Mouse (Mus musculus) forebrain, embryonic 10.5 days (tissue): ENCODE results near the gene Ptprf. TPM values are rescaled to one million over a fixed set of nuclear protein-coding genes. Genes with fewer than 3 reads are reported as not detected.

Source experiments
- DNase-seq: peaks from one replicate; pipeline ENCODE4 v3.0.0-alpha.2; 2017; ENCODE audit warnings: low spot score; ENCODE audit errors: extremely low spot score
- H3K27ac ChIP-seq: fragments of 300-500 bp; sonication (generic); 2 replicates; pipeline ENCODE4 v1.5.1; 2016; ENCODE audit warnings: mild to moderate bottlenecking
- H3K27me3 ChIP-seq: fragments of 300-500 bp; sonication (generic); 2 replicates; pipeline ENCODE4 v1.6.1; 2016; ENCODE audit warnings: mild to moderate bottlenecking; ENCODE audit not compliant: poor library complexity, severe bottlenecking
- H3K36me3 ChIP-seq: fragments of 300-500 bp; sonication (generic); replicated peaks from 2 replicates; pipeline ENCODE4 v1.6.1; 2016; ENCODE audit warnings: mild to moderate bottlenecking, moderate library complexity
- H3K4me1 ChIP-seq: fragments of 300-500 bp; sonication (generic); 2 replicates; pipeline ENCODE4 v1.6.1; 2016
- H3K4me3 ChIP-seq: fragments of 300-500 bp; sonication (generic); 2 replicates; pipeline ENCODE4 v1.5.1; 2016; ENCODE audit warnings: mild to moderate bottlenecking, moderate library complexity
- H3K9me3 ChIP-seq: fragments of 300-500 bp; sonication (generic); 2 replicates; pipeline ENCODE4 v1.6.1; 2016; ENCODE audit warnings: mild to moderate bottlenecking, moderate library complexity
- WGBS: fragments of 180-500 bp; shearing (Covaris S2); methylation state at CpG from one replicate; pipeline ENCODE4 v1.1.7; 2016; 5-methylcytosine and 5-hydroxymethylcytosine counted together
- polyA plus RNA-seq: library from polyadenylated mRNA; unstranded; fragments of >200 nt; fragmentation: Nextera tagmentation; extraction: Ambion mirVana; gene quantifications from 2 replicates; pipeline ENCODE4 v1.2.1, GENCODE M21; 2016

Ptprf gene
- polyA plus RNA-seq, 1 experiment from 2014 or later, result 102 TPM

DNA sequence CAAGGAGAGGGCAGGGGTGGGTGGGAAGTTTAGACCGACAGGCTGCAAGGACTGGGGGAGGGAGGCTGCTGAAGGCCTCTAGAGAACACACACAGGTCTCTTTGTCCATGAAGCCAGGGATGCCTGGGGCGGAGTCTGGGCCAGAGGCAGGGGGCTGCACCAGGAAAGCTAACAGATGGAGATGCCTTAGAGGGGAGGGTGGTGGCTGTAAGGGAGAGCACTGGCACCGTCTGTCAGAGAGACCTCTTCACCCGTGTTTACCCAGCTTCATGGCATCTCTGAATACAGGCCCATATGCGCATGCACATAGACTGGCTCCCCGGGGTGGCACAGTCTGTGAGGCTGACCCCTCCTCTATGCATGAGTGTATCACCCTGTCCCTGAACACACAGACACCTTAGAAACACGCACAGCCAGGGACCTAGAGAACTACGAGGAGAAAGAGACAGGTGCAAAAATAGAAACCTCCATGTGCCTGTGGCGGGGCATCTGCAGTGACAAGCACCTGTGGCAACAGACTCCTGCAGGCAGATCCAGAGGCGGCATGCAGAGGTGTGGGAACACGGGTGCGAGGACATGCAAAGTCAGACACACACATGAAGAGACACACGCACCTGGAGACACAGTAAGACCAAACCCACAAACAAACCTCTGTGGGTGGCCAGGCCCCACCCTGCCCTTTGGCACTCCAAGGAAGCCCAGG lies 29.3 kb downstream of the Ptprf start:
- Histone ChIP-seq H3K9me3 (no peaks in the 10 kb centered on the region), H3K27ac (peak overlapping the region; percentile 86), H3K27me3 (no peaks in the 10 kb centered on the region), H3K4me1 (peaks cover 69% of the 10 kb centered on the region), H3K36me3 (peaks cover 82% of the 10 kb centered on the region), H3K4me3 (peak overlapping the region; percentile 61)
- DNase-seq, result peak; percentile 52
- WGBS, result 46% methylated on average over 13 of the region's 13 CpGs

DNA sequence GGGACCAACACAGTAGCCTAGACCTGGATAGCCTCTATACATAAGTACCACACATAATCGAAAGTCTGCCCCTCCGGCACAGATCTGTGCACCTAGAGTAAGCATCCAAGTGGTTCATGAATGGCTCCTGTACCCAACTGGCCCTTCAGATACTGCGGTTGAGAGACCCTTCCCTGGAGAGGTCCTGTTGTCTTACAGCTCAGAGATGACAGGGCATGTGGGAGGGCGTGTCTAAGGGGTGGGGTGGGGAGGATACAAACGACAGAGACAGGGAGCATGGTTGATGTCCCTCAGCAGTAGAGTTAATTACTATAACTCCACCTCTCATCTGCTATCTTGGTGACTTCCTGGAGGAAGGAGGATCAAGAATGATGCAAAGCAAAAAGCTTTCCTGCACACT lies 29.9 kb downstream of the Ptprf start:
- Histone ChIP-seq H3K4me3 (peak overlapping the region; percentile 61), H3K4me1 (peaks cover 68% of the 10 kb centered on the region), H3K9me3 (no peaks in the 10 kb centered on the region), H3K27ac (peak overlapping the region; percentile 86), H3K27me3 (no peaks in the 10 kb centered on the region), H3K36me3 (peaks cover 82% of the 10 kb centered on the region)
- WGBS, result 30% methylated on average over 5 of the region's 5 CpGs
- DNase-seq, result no peak

DNA sequence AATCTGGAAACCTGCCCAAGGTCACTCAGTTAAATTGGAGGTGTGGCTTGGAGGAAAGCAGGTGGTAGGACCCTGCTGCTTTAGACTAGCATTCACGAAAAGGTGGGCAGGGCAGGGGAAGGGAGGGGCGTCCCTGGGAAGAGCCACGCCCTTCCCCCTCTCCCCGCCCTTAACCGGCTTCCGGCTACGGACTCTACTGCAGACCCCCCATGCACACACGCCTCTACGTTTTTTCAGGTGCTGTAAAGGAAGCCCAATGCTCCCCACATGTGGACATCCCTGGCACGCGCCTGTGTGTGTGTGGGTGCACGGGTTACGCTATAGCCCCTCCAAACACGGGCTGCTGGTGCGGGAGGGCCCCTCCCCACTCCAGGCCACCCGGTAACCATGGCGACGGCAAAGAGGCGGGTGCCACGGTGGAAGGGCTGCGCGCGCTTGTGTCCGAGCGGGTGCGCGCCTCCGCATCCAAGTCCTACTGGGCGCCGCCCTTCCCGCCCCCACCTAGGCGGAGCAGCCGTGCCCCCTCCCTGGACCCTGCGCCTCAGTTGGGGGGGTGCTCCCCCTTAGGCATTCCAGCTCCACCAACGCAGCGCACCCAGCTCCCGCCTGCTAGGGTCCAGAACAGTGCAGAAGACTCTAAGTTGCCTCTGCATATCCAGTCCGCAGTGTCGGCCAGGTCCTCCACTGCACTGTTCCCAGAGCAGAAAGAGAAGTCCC lies 30.5 kb downstream of the Ptprf start:
- peak; percentile 76 for DNase-seq
- H3K4me3 ChIP-seq, result peak overlapping the region; percentile 61
- H3K27me3 ChIP-seq, result no peaks in the 10 kb centered on the region
- H3K36me3 ChIP-seq, result peaks cover 82% of the 10 kb centered on the region
- H3K9me3 ChIP-seq, result no peaks in the 10 kb centered on the region
- H3K4me1 ChIP-seq, result peaks cover 68% of the 10 kb centered on the region
- peak overlapping the region; percentile 86 for H3K27ac ChIP-seq
- under 1% methylated on average over 39 of the region's 39 CpGs for WGBS

DNA sequence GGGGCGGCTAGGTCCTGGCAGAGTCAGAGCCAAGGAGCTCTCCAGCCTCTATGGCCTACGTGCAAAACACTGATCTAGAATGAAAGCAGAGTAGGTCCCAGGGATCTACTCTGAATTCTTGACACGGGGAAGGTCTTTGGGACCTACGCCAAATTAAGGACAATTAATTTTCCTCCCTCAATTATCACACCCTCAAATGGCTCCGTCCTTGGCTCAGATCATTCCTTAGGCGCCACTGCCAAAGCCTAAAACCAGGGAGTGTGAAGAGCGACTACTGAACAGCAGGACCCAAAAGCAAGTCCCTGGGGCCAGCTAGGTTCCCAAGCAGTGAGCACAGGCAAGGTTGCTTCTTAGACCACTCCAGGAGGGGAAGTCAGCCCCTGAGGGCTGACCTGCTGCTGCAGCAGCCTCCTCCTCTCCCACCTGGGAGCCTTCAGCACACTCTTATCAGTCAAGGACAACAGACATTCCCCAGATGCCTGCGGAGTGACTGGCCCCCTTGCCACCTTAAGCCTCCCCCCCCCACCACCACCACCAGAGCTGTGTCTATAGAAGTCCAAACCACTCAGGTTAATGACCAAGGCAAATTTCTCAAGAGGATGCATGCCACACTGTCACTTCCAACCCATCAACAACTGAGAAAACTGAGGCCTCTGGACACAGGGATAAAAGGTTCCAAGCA lies 31.3 kb downstream of the Ptprf start:
- WGBS, result 88% methylated on average over 8 of the region's 8 CpGs
- peaks cover 82% of the 10 kb centered on the region for H3K36me3 ChIP-seq
- H3K9me3 ChIP-seq, result no peaks in the 10 kb centered on the region
- H3K4me3 ChIP-seq, result peak overlapping the region; percentile 61; the same call in 1 of the 2 replicates
- no peaks in the 10 kb centered on the region for H3K27me3 ChIP-seq
- H3K4me1 ChIP-seq, result peaks cover 61% of the 10 kb centered on the region
- peak overlapping the region; percentile 51; the same call in 1 of the 2 replicates for H3K27ac ChIP-seq
- DNase-seq, result no peak

DNA sequence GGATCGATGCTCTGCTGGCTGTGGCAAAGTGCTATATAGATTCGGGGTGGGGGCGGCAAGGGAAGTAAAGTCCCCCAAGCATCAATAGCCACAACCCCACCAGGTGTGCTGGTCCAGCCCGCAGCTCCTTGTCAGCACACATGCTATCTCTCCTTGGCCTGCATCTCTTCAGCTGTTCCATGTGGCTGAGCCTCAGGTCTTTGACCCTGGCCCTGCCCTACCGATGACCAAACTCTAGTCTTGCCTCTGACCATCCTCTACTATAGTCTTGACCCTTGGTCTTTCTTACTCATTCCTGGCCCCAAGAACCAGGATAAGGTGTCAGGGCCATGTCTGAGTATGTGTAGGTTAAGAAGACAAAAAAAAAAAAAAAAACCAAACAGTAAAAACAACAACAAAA lies 33.2 kb downstream of the Ptprf start:
- H3K4me1 ChIP-seq, result peaks cover 51% of the 10 kb centered on the region
- no peaks in the 10 kb centered on the region for H3K27me3 ChIP-seq
- WGBS, result 98% methylated on average over 5 of the region's 5 CpGs
- DNase-seq, result no peak
- peaks cover 80% of the 10 kb centered on the region for H3K36me3 ChIP-seq
- H3K9me3 ChIP-seq, result no peaks in the 10 kb centered on the region
- no peak overlapping the region for H3K4me3 ChIP-seq
- H3K27ac ChIP-seq, result no peak overlapping the region

DNA sequence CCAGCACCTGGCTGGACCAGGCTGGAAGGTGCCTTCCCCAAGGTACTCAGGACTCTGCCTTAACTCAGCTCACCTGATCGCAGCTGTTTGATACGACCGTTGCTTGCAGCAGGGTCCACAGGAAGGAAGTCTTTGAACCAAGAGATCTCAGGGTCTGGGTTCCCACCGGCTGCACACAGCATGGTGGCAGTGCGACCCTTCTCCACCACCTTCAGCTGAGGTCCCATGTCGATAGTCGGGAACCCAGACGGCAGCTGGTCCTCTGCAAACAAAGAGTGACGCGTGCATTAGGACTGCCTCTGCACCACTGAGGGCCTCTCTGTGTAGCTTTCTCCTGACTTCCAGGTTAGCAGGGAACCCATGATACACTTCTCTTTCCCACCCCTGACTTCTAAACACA lies 33.8 kb downstream of the Ptprf start:
- 92% methylated on average over 10 of the region's 10 CpGs for WGBS
- Histone ChIP-seq H3K4me3 (no peak overlapping the region), H3K27ac (no peak overlapping the region), H3K27me3 (no peaks in the 10 kb centered on the region), H3K36me3 (peaks cover 81% of the 10 kb centered on the region), H3K9me3 (no peaks in the 10 kb centered on the region), H3K4me1 (peaks cover 46% of the 10 kb centered on the region)
- no peak for DNase-seq

DNA sequence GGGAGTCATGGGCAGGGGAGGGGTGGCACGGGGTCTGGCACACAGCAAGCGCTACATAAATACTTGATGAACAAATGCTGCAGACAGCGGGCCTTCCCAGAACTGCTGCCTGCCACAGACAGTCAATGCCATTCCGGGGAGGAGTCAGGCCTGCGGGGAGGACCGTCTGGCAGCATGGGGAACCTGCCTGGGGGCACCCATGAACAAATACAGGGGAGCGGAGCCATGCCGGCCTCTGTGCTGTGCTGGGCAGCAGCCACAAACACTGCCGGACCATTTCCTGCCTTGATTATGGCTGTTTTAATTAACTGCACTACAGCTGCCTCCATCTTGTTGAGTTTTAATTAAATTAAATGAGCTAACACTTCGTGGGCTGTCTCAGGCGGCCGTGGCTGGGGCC lies 35.0 kb downstream of the Ptprf start:
- H3K4me1 ChIP-seq, result peaks cover 34% of the 10 kb centered on the region
- DNase-seq, result no peak
- 82% methylated on average over 12 of the region's 12 CpGs for WGBS
- no peaks in the 10 kb centered on the region for H3K9me3 ChIP-seq
- H3K36me3 ChIP-seq, result peaks cover 87% of the 10 kb centered on the region
- H3K27me3 ChIP-seq, result no peaks in the 10 kb centered on the region
- no peak overlapping the region for H3K4me3 ChIP-seq
- peak overlapping the region; percentile 44; the same call in 1 of the 2 replicates for H3K27ac ChIP-seq

DNA sequence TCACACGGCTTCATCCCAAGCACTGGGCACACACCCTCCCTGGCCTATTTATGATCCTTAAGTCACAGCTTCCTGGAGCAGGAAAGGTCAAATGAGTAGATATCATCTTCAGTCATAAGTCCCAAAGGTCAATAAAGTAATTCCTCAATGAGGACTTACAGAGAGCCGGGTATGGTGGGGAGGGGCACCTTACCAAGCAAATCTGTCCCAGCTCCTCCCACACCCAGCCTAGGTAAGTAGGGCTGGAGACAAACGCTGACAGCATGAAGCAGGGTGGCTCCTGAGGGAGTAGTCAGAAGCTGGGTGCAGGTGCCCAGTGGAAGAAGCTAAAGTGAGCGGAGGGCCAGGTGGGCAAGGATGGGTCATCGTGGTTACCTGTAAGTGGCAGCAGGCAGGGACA lies 36.3 kb downstream of the Ptprf start:
- Histone ChIP-seq H3K27me3 (no peaks in the 10 kb centered on the region), H3K36me3 (peaks cover 97% of the 10 kb centered on the region), H3K9me3 (no peaks in the 10 kb centered on the region), H3K4me1 (peaks cover 21% of the 10 kb centered on the region), H3K27ac (no peak overlapping the region), H3K4me3 (no peak overlapping the region)
- no peak for DNase-seq
- WGBS, result 88% methylated on average over 5 of the region's 5 CpGs

DNA sequence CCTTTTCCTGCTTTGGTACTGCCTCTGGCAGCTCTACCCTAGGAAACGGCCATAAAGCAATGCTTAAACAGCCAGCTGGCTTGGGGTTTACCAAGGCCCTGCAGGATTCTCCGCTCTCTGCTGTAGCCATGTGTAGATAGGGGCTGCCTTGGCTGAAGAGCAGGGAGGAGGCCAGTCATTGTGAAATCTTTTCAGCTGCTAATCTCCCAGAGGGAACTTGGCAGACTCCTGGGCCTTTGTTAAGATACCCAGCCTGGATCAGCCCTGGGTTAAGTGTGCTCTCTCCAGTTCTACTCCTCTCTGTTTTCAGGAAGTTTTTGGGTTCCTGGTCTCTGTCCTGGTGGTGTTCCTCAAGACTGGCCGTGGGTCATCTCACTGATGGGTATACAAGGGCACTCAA lies 43.9 kb downstream of the Ptprf start:
- Histone ChIP-seq H3K27me3 (no peaks in the 10 kb centered on the region), H3K27ac (no peak overlapping the region), H3K36me3 (peaks cover 100% of the 10 kb centered on the region), H3K4me3 (no peak overlapping the region), H3K9me3 (no peaks in the 10 kb centered on the region), H3K4me1 (0 out of 2 replicates have a peak, but pooled peaks cover 7% of the 10 kb centered on the region)
- no peak for DNase-seq
- 84% methylated on average over 3 of the region's 3 CpGs for WGBS

DNA sequence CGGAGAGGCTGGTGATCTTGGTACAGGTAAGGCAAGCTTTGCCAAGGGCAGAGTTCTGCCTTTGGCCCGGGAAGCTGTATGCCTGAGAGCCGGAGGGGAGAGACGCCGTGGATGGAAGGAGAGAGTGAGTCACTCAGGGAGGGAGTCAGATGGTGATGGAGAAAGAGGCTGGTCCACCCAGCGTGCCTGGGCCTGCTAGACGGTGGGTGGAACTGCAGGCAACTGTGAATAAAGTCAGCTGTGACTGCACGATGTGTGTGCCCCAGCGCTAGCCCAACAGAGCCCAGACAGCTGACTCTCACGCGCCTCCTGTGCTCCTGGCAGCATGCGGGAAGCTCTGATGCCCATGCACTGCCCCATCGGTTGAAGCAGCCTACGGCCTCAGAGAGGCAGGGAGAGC lies 45.4 kb downstream of the Ptprf start:
- 94% methylated on average over 14 of the region's 14 CpGs for WGBS
- Histone ChIP-seq H3K4me1 (0 out of 2 replicates have a peak, but pooled peaks cover 7% of the 10 kb centered on the region), H3K4me3 (no peak overlapping the region), H3K36me3 (peaks cover 100% of the 10 kb centered on the region), H3K27me3 (no peaks in the 10 kb centered on the region), H3K9me3 (no peaks in the 10 kb centered on the region), H3K27ac (no peak overlapping the region)
- no peak for DNase-seq

DNA sequence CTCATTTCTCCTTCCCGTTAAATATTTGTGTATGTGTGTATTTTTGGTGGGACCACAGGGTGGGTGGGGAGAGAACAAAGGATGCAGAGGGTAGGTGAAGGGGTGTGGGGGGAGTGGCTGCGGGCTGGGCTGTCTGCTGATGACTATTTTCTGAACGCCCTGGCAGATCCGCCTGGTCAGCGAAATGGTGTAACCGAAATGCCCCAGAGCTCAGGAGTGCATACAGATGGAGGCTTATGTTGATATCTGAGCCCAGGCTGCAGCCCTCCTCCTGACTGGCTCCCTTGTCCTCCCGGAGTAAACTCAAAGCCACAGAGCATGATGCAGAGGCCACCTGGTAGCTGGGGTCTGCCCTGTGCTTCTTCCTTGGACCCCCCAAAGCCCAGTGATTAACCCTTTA lies 47.4 kb downstream of the Ptprf start:
- DNase-seq, result no peak
- Histone ChIP-seq H3K27me3 (no peaks in the 10 kb centered on the region), H3K4me3 (no peak overlapping the region), H3K27ac (no peak overlapping the region), H3K9me3 (no peaks in the 10 kb centered on the region), H3K36me3 (peaks cover 92% of the 10 kb centered on the region), H3K4me1 (0 out of 2 replicates have a peak, but pooled peaks cover 7% of the 10 kb centered on the region)
- WGBS, result 80% methylated on average over 7 of the region's 7 CpGs

DNA sequence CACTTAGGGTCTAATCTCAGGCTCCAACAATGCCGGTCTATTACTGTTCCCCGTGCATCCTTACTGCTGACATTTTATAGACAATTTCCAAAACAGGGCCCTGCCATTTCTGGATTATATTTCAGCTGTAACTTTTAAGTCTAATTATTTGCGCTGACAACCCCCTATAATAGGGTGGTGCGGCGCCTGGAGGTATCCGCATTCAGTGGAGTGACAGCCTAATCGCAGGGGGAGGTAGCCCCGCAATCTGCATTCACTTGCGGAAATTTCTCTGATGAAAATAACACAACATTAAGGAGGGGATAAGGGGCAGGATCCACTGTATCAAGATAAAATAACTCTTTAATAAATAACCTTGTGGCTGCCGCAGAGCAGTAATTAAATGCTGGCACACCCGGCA lies 47.9 kb downstream of the Ptprf start:
- WGBS, result 91% methylated on average over 11 of the region's 11 CpGs
- H3K27ac ChIP-seq, result no peak overlapping the region

More for the DNA sequence above, 47.9 kb downstream of the Ptprf start:
- Histone ChIP-seq H3K4me3 (no peak overlapping the region), H3K9me3 (no peaks in the 10 kb centered on the region), H3K36me3 (peaks cover 92% of the 10 kb centered on the region), H3K27me3 (no peaks in the 10 kb centered on the region), H3K4me1 (0 out of 2 replicates have a peak, but pooled peaks cover 12% of the 10 kb centered on the region)
- no peak for DNase-seq
